Mouse (Mus musculus): Measurements from ENCODE around the gene Hoxb1.

- no peak for TF ChIP-seq CTCF (IDR thresholded peaks at IDR 0.05; ENCODE audit: control insufficient read depth, insufficient read depth, insufficient read length)
- no peak for TF ChIP-seq USF1 (IDR thresholded peaks at IDR 0.05; ENCODE audit: low read depth)
- TF ChIP-seq MYOG (IDR thresholded peaks at IDR 0.05; ENCODE audit: control insufficient read depth, extremely low read depth, insufficient read length) = no peak
- TF ChIP-seq MAX (IDR thresholded peaks at IDR 0.05) = no peak
- TF ChIP-seq MYOD1 (IDR thresholded peaks at IDR 0.05; ENCODE audit: control insufficient read depth, insufficient read length, low read depth) = no peak
- no peak for TF ChIP-seq FOSL1 (IDR thresholded peaks at IDR 0.05; ENCODE audit: insufficient read depth, low read length, poor library complexity, severe bottlenecking)
These were observed 48.6 kb upstream of the Hoxb1 start for GRCm38 (mm10) chr11:96316696-96317607.

Data from C2C12 (cell line).